Comparison of ENCODE assay signal across 9 mouse cellular contexts in the genomic region with DNA sequence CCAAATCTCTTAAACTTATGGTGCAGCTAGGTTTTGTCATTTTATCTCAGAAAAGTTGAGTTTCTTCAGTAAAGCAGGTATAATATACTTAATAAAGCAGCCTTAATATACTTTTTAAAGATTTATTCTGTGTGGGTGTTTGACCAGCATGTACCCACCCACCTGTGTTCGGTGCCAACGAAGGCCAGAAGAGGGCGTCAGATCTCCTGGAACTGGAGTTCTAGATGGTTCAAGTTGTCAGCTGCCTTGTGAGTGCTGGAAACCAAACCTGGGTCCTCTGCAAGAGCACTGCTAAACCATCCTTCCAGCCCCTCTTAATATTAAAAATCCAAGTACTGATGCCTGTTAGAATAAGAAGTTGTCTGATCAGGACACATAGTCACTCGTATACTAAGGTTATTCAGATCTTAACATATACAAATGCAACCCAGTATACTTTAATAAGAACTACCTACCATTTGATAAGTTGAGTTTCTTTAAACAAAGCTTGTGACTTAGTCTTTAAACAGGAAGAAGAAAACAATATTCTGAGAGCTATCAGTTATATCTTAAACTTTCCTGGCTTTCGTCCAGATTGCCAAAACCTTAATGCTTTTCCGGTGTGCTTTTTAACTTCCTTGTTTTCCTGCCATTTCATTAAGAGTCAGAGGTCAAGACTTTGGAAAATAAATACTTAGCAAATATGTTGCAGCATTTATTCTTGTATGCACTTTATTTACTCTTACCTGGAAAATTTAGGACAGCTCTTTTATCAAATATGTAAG. TPM values are rescaled to one million over a fixed set of nuclear protein-coding genes. Genes with fewer than 3 reads are reported as not detected.
DNase-seq lines count a peak whose midpoint lies in the region; ATAC-seq and TF ChIP-seq lines count a peak whose summit lies in the region.
"Had no signal": no experiment of that assay in that cellular context is flagged by ENCODE, and none has a peak within 500 bp of the region (broad histone marks: within the 10 kb centered on the region; RNA-seq: fewer than 3 reads in every experiment).

No protein-coding gene starts in this region.

- ATAC-seq in heart, embryonic 11.5 days (replicated peaks; ENCODE audit: insufficient number of reproducible peaks, low FRiP score, low TSS enrichment): no peak
- ATAC-seq in Patski: no peak
- ATAC-seq in heart, embryonic 13.5 days (ENCODE audit: extremely low read depth, insufficient number of reproducible peaks, low FRiP score, low TSS enrichment): no peak

- H3K4me2 ChIP-seq in heart, embryonic 11.5 days: peak overlapping the region; percentile 64; the same call in 1 of the 2 replicates
- peak overlapping the region; percentile 69 for H3K4me2 ChIP-seq in heart, embryonic 13.5 days

- CTCF ChIA-PET in Patski (lab: Charles Lee): interaction anchor here (0.7 kb wide), 1 partner anchor 10 kb away, joined by 3 read pairs; no protein-coding TSS in a partner anchor

- H3K4me3 ChIP-seq in heart, embryonic 11.5 days (ENCODE audit: low read depth, low read length): no peak overlapping the region
- no peak overlapping the region for H3K4me3 ChIP-seq in heart, embryonic 10.5 days
- peak overlapping the region; percentile 98 for H3K4me3 ChIP-seq in heart, embryonic 13.5 days
- peak overlapping the region; percentile 37 for H3K4me3 ChIP-seq in lung, adult 2 months (replicated peaks; ENCODE audit: extremely low read depth, low read depth, low read length)

- H3K27ac ChIP-seq in heart, embryonic 11.5 days (ENCODE audit: low read depth, low read length): no peak overlapping the region
- no peak overlapping the region for H3K27ac ChIP-seq in heart, embryonic 10.5 days
- peak overlapping the region; percentile 100; the same call in 1 of the 2 replicates for H3K27ac ChIP-seq in heart, embryonic 13.5 days (replicated peaks)
- H3K27ac ChIP-seq: macrophage had no signal

- POLR2A ChIA-PET in Patski (lab: Charles Lee): interaction anchor here (0.8 kb wide), 1 partner anchor 18 kb away, joined by 3 read pairs; no protein-coding TSS in a partner anchor

- H3K4me1 ChIP-seq in heart, embryonic 11.5 days (ENCODE audit: control insufficient read depth, insufficient read depth, low read length): no peaks in the 10 kb centered on the region
- H3K4me1 ChIP-seq in heart, embryonic 10.5 days: no peaks in the 10 kb centered on the region
- peaks cover 16% of the 10 kb centered on the region for H3K4me1 ChIP-seq in heart, embryonic 13.5 days
- peaks cover 7% of the 10 kb centered on the region for H3K4me1 ChIP-seq in lung, adult 2 months (ENCODE audit: control insufficient read depth, insufficient read depth, low read length)

- H3K36me3 ChIP-seq in heart, embryonic 11.5 days (ENCODE audit: control insufficient read depth, insufficient read depth, low read length): peaks cover 10% of the 10 kb centered on the region
- peaks cover 30% of the 10 kb centered on the region for H3K36me3 ChIP-seq in heart, embryonic 10.5 days
- peaks cover 24% of the 10 kb centered on the region for H3K36me3 ChIP-seq in heart, embryonic 13.5 days

- H3K27me3 ChIP-seq in heart, embryonic 11.5 days (ENCODE audit: control insufficient read depth, insufficient read depth, low read length): no peaks in the 10 kb centered on the region
- no peaks in the 10 kb centered on the region for H3K27me3 ChIP-seq in heart, embryonic 10.5 days (ENCODE audit: insufficient read depth, poor library complexity, severe bottlenecking)
- H3K27me3 ChIP-seq in Patski: no peaks in the 10 kb centered on the region
- no peaks in the 10 kb centered on the region for H3K27me3 ChIP-seq in heart, embryonic 13.5 days (replicated peaks)

- peaks cover 8% of the 10 kb centered on the region for H3K9me3 ChIP-seq in heart, embryonic 11.5 days (replicated peaks; ENCODE audit: control insufficient read depth, low read length)
- no peaks in the 10 kb centered on the region; the same call in 1 of the 2 replicates for H3K9me3 ChIP-seq in heart, embryonic 10.5 days
- H3K9me3 ChIP-seq in heart, embryonic 13.5 days: peaks cover 10% of the 10 kb centered on the region

- 92% methylated on average over 6 of the region's 6 CpGs for WGBS in heart, embryonic 11.5 days (ENCODE audit: insufficient replicate concordance)
- WGBS in heart, embryonic 10.5 days: 94% methylated on average over 6 of the region's 6 CpGs
- WGBS in heart, embryonic 13.5 days: 89% methylated on average over 6 of the region's 6 CpGs
- WGBS in lung, adult 2 months: 51% methylated on average over 6 of the region's 6 CpGs

- no peak for DNase-seq in heart, embryonic 10.5 days (ENCODE audit: low spot score)
- no peak for DNase-seq in Patski (ENCODE audit: low read depth, low spot score)
- DNase-seq in lung, adult 2 months: no peak
- peak; percentile 6 to 42 for DNase-seq in thymus, postnatal 36 days
- no peak for DNase-seq in adrenal gland, adult 2 months
- DNase-seq in embryo, embryonic 9.5 days (ENCODE audit: extremely low spot score): no peak

- no peak for TF ChIP-seq POLR2A in lung, adult 2 months (IDR thresholded peaks at IDR 0.05; ENCODE audit: borderline replicate concordance, extremely low read depth, low read depth, low read length)

- no peak overlapping the region for H3K9ac ChIP-seq in heart, embryonic 11.5 days (ENCODE audit: low read depth, low read length)
- H3K9ac ChIP-seq in heart, embryonic 13.5 days: peak overlapping the region; percentile 99; the same call in 1 of the 2 replicates

- in situ Hi-C loops in Patski (cut with MboI; ENCODE audit: low pct_unique_long_range_greater_than_20kb): loop anchor here (10.0 to 25.0 kb wide), 2 partner anchors 184 to 362 kb away; no protein-coding TSS in a partner anchor

- TF ChIP-seq CTCF in Patski (IDR thresholded peaks at IDR 0.05): peak; percentile 44
- TF ChIP-seq CTCF in lung, adult 2 months (IDR thresholded peaks at IDR 0.05; ENCODE audit: insufficient read depth, low read length): no peak

RNA-seq across cellular contexts. Expression of a gene that starts 1.7 kb away (rescaled TPM):
- polyA plus RNA-seq in heart, embryonic 11.5 days (2014; fragmentation: Nextera tagmentation; extraction: Ambion mirVana): 31.5 and 37.1 TPM in 2 replicates
- 23.8 and 30.3 TPM in 2 replicates for polyA plus RNA-seq in heart, embryonic 10.5 days (2016; fragmentation: Nextera tagmentation; extraction: Ambion mirVana)
- polyA plus RNA-seq in Patski (2021): 58.2 TPM
- 31.7 and 36.7 TPM in 2 replicates for polyA plus RNA-seq in heart, embryonic 13.5 days (2015; fragmentation: Nextera tagmentation; extraction: Ambion mirVana)
- 17.4 and 27.0 TPM in 2 replicates for polyA plus RNA-seq in lung, adult 2 months (2012; rRNA removed)
- total RNA-seq in adrenal gland, adult 2 months (2021): 10 to 100 TPM; 62.6 to 64.3 TPM
- 3.5 and 3.7 TPM in 2 replicates for polyA plus RNA-seq in adrenal gland, adult 2 months (2012; rRNA removed)

RNA-seq across cellular contexts. Expression of a gene that starts 41.8 kb away (rescaled TPM):
- polyA plus RNA-seq in heart, embryonic 11.5 days (2014; fragmentation: Nextera tagmentation; extraction: Ambion mirVana): 22.3 and 24.7 TPM in 2 replicates
- 30.1 and 38.0 TPM in 2 replicates for polyA plus RNA-seq in heart, embryonic 10.5 days (2016; fragmentation: Nextera tagmentation; extraction: Ambion mirVana)
- polyA plus RNA-seq in Patski (2021): 37.6 TPM
- 16.0 and 19.6 TPM in 2 replicates for polyA plus RNA-seq in heart, embryonic 13.5 days (2015; fragmentation: Nextera tagmentation; extraction: Ambion mirVana)
- polyA plus RNA-seq in lung, adult 2 months (2012; rRNA removed): 21.1 and 26.4 TPM in 2 replicates
- 10 to 100 TPM; 24.8 to 33.7 TPM for total RNA-seq in adrenal gland, adult 2 months (2021)
- polyA plus RNA-seq in adrenal gland, adult 2 months (2012; rRNA removed): 16.6 and 20.4 TPM in 2 replicates

Comparison
In these comparisons a context has a peak if more than half of its experiments do, and no peak if none do; other contexts are left out.
1. H3K4me3 ChIP-seq: peak in heart, embryonic 13.5 days (single experiment) and lung, adult 2 months (single experiment); none in heart, embryonic 11.5 days (single experiment) and heart, embryonic 10.5 days (single experiment).
2. DNase-seq: peak in thymus, postnatal 36 days (2 of 2); none in heart, embryonic 10.5 days (single experiment), Patski (single experiment), lung, adult 2 months (single experiment), adrenal gland, adult 2 months (single experiment) and embryo, embryonic 9.5 days (single experiment).